Mouse (Mus musculus) embryonic facial prominence, embryonic 13.5 days (tissue): Measurements from ENCODE around the gene Myh11. TPM values are rescaled to one million over a fixed set of nuclear protein-coding genes. Genes with fewer than 3 reads are reported as not detected.
"Not testable (repeated sequence)": the region's sequence is repeated elsewhere in the genome, so short reads cannot be mapped to it uniquely, and the experiment has no call there.

Experiments
- ATAC-seq: fragments of 200-750 bp; cut with Nextera tagmentation; 2 replicates; pipeline ENCODE4 v1.8.0; 2017; ENCODE audit warnings: low read depth; ENCODE audit not compliant: insufficient number of reproducible peaks, insufficient read depth, low FRiP score, low TSS enrichment
- H3K27ac ChIP-seq: fragments of 300-500 bp; sonication (generic); 2 replicates; pipeline ENCODE4 v1.5.1; 2015; ENCODE audit warnings: moderate library complexity, mild to moderate bottlenecking, inconsistent platforms
- H3K27me3 ChIP-seq: fragments of 300-500 bp; sonication (generic); 2 replicates; pipeline ENCODE4 v1.6.1; 2015; ENCODE audit warnings: mild to moderate bottlenecking, inconsistent platforms
- H3K36me3 ChIP-seq: fragments of 300-500 bp; sonication (generic); 2 replicates; pipeline ENCODE4 v1.6.1; 2015; ENCODE audit warnings: mild to moderate bottlenecking, inconsistent platforms
- H3K4me1 ChIP-seq: fragments of 300-500 bp; sonication (generic); 2 replicates; pipeline ENCODE4 v1.6.1; 2015; ENCODE audit warnings: inconsistent platforms
- H3K4me2 ChIP-seq: fragments of 300-500 bp; sonication (generic); 2 replicates; pipeline ENCODE4 v1.6.1; 2015; ENCODE audit warnings: moderate library complexity, mild to moderate bottlenecking, inconsistent platforms
- H3K4me3 ChIP-seq: fragments of 300-500 bp; sonication (generic); 2 replicates; pipeline ENCODE4 v1.5.1; 2015; ENCODE audit warnings: mild to moderate bottlenecking, inconsistent platforms
- H3K9ac ChIP-seq: fragments of 300-500 bp; sonication (generic); 2 replicates; pipeline ENCODE4 v1.6.1; 2015; ENCODE audit warnings: mild to moderate bottlenecking, inconsistent platforms
- H3K9me3 ChIP-seq: fragments of 300-500 bp; sonication (generic); 2 replicates; pipeline ENCODE4 v1.6.1; 2016; ENCODE audit warnings: inconsistent platforms
- WGBS: fragments of 180-500 bp; shearing (Covaris S2); methylation state at CpG from one replicate; pipeline ENCODE4 v1.1.7; 2015; ENCODE audit warnings: mixed read lengths; 5-methylcytosine and 5-hydroxymethylcytosine counted together
- microRNA counts: library from miRNA; unstranded; fragments of <30 nt; microRNA quantifications from one replicate; lab custom pipeline; 2016
- microRNA-seq: library from miRNA; unstranded; fragments of <30 nt; microRNA quantifications from one replicate; pipeline ENCODE4, GENCODE M21; 2016
- polyA plus RNA-seq: library from polyadenylated mRNA; unstranded; fragments of >200 nt; fragmentation: Nextera tagmentation; extraction: Ambion mirVana; gene quantifications from 2 replicates; pipeline ENCODE4 v1.2.1, GENCODE M21; 2015

The Myh11 gene
- polyA plus RNA-seq, 1 experiment from 2014 or later = 0.56 TPM

DNA sequence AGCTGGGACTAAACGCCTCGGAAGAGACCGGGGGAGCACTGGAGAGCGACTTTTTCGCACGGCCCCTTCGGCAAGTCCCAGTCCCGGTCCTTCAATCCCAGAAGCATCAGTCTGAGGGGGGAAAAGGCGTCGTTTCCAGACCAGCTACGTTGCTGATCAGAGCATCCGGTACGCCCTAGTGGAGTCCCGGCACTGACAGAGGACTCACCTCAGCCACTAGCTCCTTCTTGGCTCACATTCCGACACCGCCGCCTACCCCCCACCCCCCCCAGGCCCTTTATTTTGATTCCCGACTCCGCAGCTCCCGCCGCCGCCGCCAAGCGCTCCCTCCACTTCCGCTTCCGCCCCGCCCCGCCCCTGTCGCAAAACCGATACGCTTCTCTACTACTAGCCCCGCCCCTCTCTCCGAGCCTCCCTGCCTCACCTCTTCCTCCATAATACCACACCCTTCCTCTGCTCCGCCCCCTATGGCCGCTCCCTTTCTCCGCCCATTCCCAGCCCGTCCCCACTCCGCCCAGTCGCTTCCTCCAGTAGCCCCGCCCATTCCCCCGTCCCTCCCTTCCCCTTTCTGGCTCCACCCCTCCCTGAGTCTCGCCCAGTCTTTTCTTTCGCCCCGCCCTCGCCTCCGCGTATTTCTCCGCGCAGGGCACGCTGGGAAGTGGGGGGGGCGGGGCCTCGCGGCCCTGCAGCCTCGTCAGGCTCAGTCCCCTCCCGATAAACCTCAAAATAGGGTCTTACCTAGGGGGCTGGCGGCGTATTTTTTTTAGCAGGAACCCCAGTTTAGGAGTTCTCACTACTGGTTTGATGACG is 132.0 kb downstream of the Myh11 start:
- 0 out of 2 replicates have a peak, but pooled peaks cover 4% of the 10 kb centered on the region for H3K36me3 ChIP-seq
- H3K4me3 ChIP-seq = peak overlapping the region; percentile 82
- no peaks in the 10 kb centered on the region for H3K27me3 ChIP-seq
- H3K4me2 ChIP-seq = peak overlapping the region; percentile 75
- peak; percentile 91 for ATAC-seq
- peak overlapping the region; percentile 97 for H3K27ac ChIP-seq
- no peaks in the 10 kb centered on the region for H3K9me3 ChIP-seq
- H3K4me1 ChIP-seq = peaks cover 15% of the 10 kb centered on the region
- peak overlapping the region; percentile 85 for H3K9ac ChIP-seq
- WGBS = under 1% methylated on average over 57 of the region's 58 CpGs

DNA sequence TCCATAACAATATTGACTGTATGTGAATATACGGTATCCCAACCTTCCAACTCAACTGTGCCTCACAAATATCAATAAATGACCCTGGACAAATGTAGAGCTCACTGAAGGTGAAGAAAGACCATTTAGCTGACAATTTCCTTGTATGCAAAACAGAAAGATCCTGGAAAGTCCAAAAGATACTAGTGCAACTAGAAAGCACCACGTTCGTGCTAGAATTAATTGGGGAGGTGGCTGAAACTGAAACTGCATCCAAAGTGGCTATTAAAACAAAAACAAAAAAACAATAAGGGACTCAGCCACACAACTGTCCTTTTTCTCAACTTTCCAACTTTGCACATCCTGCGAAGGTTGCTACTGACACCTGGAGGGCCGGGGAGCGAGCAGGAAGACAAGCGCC is 132.6 kb downstream of the Myh11 start:
- Histone ChIP-seq H3K4me1 (peaks cover 10% of the 10 kb centered on the region), H3K9ac (peak overlapping the region; percentile 85), H3K27me3 (no peaks in the 10 kb centered on the region), H3K27ac (peak overlapping the region; percentile 83), H3K9me3 (no peaks in the 10 kb centered on the region), H3K4me3 (peak overlapping the region; percentile 82), H3K4me2 (peak overlapping the region; percentile 75), H3K36me3 (peaks cover 6% of the 10 kb centered on the region)
- ATAC-seq = no peak
- WGBS = 9% methylated on average over 7 of the region's 7 CpGs

DNA sequence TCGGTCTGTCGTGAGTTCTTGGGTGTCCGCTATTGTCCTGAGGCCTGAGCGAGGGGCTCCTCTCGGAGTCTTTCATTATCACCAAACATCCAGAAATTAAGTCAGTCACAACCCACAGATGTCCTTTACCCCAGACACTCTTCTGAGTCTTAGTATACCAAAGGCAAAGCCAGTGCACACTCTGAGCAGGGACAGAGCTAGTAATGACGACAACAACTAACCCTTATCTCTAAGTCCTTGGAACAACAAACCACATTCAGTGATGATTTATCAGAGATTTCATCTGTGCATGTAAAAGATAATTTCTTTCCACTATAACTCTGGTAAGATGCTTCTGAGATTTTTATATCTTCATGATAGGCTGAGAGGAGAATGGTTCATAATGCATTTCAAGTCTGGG is 134.9 kb downstream of the Myh11 start:
- Histone ChIP-seq H3K9ac (no peak overlapping the region), H3K9me3 (no peaks in the 10 kb centered on the region), H3K27me3 (no peaks in the 10 kb centered on the region), H3K27ac (no peak overlapping the region), H3K4me2 (no peak overlapping the region), H3K4me3 (no peak overlapping the region), H3K36me3 (peaks cover 26% of the 10 kb centered on the region), H3K4me1 (peaks cover 10% of the 10 kb centered on the region)
- 95% methylated on average over 6 of the region's 6 CpGs for WGBS
- ATAC-seq = no peak

DNA sequence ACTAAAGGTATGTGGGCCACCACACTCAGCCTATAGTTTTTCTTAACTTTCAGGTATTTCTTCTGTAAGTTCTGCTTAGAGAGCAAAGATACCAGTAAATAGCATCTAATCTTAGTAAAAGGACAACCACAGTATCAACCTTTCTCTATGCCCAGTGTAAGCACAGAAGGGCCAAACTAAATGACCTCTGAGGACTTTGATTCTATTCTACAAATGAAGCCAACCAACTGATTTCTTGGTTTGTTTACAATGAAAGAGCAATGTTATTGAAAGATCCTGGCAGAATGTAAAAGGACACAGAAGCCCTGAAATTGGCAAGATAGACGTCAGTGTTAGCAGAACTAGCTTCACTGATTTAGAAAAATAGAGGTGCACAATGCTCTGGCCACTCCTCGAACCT is 135.5 kb downstream of the Myh11 start:
- 86% methylated on average over 1 of the region's 2 CpGs for WGBS
- H3K4me3 ChIP-seq, H3K9me3 ChIP-seq, H3K27ac ChIP-seq, H3K9ac ChIP-seq, H3K4me2 ChIP-seq, H3K27me3 ChIP-seq, ATAC-seq: not testable (repeated sequence)
- Histone ChIP-seq H3K36me3 (peaks cover 33% of the 10 kb centered on the region), H3K4me1 (peaks cover 10% of the 10 kb centered on the region)

DNA sequence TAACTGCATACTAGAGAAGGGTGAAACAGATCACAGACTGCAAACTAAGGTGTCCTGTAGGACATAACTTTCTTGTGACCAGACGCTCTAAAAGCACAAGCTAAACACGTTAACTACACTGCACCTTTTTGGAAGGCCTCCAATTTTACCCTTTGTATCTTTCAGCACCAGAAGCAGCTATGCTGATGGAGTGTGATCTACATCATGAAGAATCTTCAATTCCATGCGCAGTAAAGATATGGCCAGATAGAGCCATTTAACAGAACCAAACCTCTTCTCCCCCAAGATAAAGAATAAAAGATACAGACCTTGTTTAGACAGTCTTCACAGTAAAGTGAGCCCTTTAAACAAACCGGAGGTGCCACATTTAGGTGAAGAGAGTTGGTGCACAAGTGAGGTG is 139.5 kb downstream of the Myh11 start:
- Histone ChIP-seq H3K9ac (no peak overlapping the region), H3K27ac (no peak overlapping the region), H3K9me3 (no peaks in the 10 kb centered on the region), H3K4me1 (no peaks in the 10 kb centered on the region), H3K27me3 (no peaks in the 10 kb centered on the region), H3K36me3 (peaks cover 59% of the 10 kb centered on the region), H3K4me2 (no peak overlapping the region), H3K4me3 (no peak overlapping the region)
- ATAC-seq = no peak
- 93% methylated on average over 4 of the region's 4 CpGs for WGBS

DNA sequence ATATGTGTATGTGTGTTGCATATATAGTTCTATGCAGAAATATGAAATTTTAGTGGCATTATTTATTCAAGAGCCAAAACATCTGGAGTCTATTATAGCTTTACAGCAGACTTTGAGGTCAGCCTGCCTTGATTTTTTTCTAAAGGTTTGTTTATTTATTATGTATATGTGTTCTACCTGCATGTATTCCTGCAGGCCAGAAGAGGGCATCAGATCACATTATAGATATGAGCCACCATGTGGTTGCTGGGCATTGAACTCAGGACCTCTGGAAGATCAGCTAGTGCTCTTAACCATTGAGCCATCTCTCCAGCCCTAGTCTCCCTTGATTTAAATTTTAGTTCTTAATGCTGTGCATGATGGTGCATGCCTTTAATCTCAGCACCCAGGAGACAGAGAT is 143.5 kb downstream of the Myh11 start:
- Histone ChIP-seq H3K4me2 (no peak overlapping the region), H3K9me3 (no peaks in the 10 kb centered on the region), H3K9ac (no peak overlapping the region), H3K4me3 (no peak overlapping the region), H3K36me3 (peaks cover 83% of the 10 kb centered on the region), H3K4me1 (no peaks in the 10 kb centered on the region), H3K27ac (no peak overlapping the region), H3K27me3 (no peaks in the 10 kb centered on the region)
- ATAC-seq = no peak

MicroRNAs encoded within 50 kb of the gene (microRNA counts, 519-probe panel; counts per million panel counts)
- microRNA mmu-miR-484 (lab: Ali Mortazavi, UCI) = 3,288 counts per million, percentile 75 among the panel's probes with 10 or more counts

Small RNA genes within 50 kb of the gene (microRNA-seq; reads per million reads assigned to microRNA genes)
- 2,760 reads per million, percentile 85 among the genes with 10 or more reads in this experiment for gene Mir484

Other genes starting within 250 kb of the Myh11 start
- gene Nde1, start 128.1 kb downstream of the Myh11 start, polyA plus RNA-seq = 122 and 130 TPM in 2 replicates
- 19.0 and 22.4 TPM in 2 replicates for gene Marf1, start 128.0 kb downstream of the Myh11 start, polyA plus RNA-seq
- 178 and 193 TPM in 2 replicates for gene Fopnl, start 26.0 kb upstream of the Myh11 start, polyA plus RNA-seq
- 10.9 and 12.0 TPM in 2 replicates for gene Abcc1, start 70.2 kb upstream of the Myh11 start, polyA plus RNA-seq